Mouse (Mus musculus) stomach, embryonic 16.5 days (tissue): ENCODE data around the gene Slc19a1. TPM values are rescaled to one million over a fixed set of nuclear protein-coding genes. Genes with fewer than 3 reads are reported as not detected.
A peak's percentile ranks its signal among the peaks of the same experiment; 100 is the strongest.

ENCODE experiments used
- ATAC-seq: fragments of 200-750 bp; cut with Nextera tagmentation; 2 replicates; pipeline ENCODE4 v1.8.0; 2017; ENCODE audit warnings: moderate number of reproducible peaks, moderate TSS enrichment; ENCODE audit not compliant: insufficient read depth, low FRiP score
- H3K27ac ChIP-seq: fragments of 300-500 bp; sonication (generic); 2 replicates; pipeline ENCODE4 v1.5.1; 2014; ENCODE audit warnings: low read length
- H3K27me3 ChIP-seq: fragments of 300-500 bp; sonication (generic); 2 replicates; pipeline ENCODE4 v1.6.1; 2014; ENCODE audit warnings: low read length, control low read depth, mixed read lengths; ENCODE audit not compliant: control insufficient read depth, insufficient read depth
- H3K36me3 ChIP-seq: fragments of 300-500 bp; sonication (generic); 2 replicates; pipeline ENCODE4 v1.6.1; 2014; ENCODE audit warnings: low read length; ENCODE audit not compliant: control insufficient read depth, insufficient read depth
- H3K4me1 ChIP-seq: fragments of 300-500 bp; sonication (generic); 2 replicates; pipeline ENCODE4 v1.6.1; 2014; ENCODE audit warnings: low read length, control low read depth, mixed read lengths; ENCODE audit not compliant: control insufficient read depth, insufficient read depth
- H3K4me2 ChIP-seq: fragments of 300-500 bp; sonication (generic); 2 replicates; pipeline ENCODE4 v1.6.1; 2014; ENCODE audit warnings: low read depth, low read length, mixed read lengths
- H3K4me3 ChIP-seq: fragments of 300-500 bp; sonication (generic); replicated peaks from 2 replicates; pipeline ENCODE4 v1.5.1; 2014; ENCODE audit warnings: mild to moderate bottlenecking, low read length
- H3K9ac ChIP-seq: fragments of 300-500 bp; sonication (generic); 2 replicates; pipeline ENCODE4 v1.6.1; 2014; ENCODE audit warnings: low read length
- H3K9me3 ChIP-seq: fragments of 300-500 bp; sonication (generic); replicated peaks from 2 replicates; pipeline ENCODE4 v1.6.1; 2016; ENCODE audit warnings: low read length, control low read depth; ENCODE audit not compliant: control insufficient read depth
- WGBS: fragments of 180-500 bp; shearing (Covaris S2); extraction: QIAGEN DNeasy Blood & Tissue Kit; methylation state at CpG from one replicate; pipeline ENCODE4 v1.1.7; 2014; 5-methylcytosine and 5-hydroxymethylcytosine counted together
- polyA plus RNA-seq: library from polyadenylated mRNA; unstranded; fragments of >200 nt; fragmentation: Nextera tagmentation; extraction: Ambion mirVana; gene quantifications from 2 replicates; pipeline ENCODE4 v1.2.1, GENCODE M21; 2015

Slc19a1 gene
- polyA plus RNA-seq, 1 experiment from 2014 or later, result 32.3 TPM

DNA sequence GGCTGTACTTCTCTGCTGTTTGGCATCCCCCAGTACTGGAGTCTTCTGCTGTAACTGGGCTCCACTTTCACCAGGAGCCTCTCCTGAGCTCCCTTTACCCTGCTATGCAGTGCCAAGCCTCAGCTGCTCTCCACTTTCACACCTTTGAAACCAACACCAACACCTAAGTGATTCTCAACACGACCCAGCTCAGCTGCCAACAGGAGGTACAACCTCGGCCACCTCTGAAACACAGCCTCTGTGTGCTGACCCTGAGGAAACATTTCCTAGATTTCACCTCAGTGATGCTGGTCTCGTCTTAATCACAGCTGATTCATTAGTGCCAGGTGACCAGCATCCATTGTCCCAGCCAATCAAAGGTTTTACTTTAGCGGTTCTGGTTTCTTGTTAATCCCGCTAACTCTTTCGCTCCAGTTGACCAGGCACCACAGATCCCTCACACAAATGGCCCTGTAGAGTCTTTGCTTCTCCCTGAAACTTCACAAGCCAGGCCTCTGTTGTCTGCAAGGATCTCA is 3.2 kb upstream of the Slc19a1 start:
- H3K4me3 ChIP-seq, result no peak overlapping the region
- no peaks in the 10 kb centered on the region for H3K27me3 ChIP-seq
- no peaks in the 10 kb centered on the region for H3K36me3 ChIP-seq
- no peaks in the 10 kb centered on the region; the same call in 1 of the 2 replicates for H3K4me1 ChIP-seq
- no peak overlapping the region for H3K27ac ChIP-seq
- no peaks in the 10 kb centered on the region for H3K9me3 ChIP-seq
- no peak overlapping the region for H3K9ac ChIP-seq
- no peak for ATAC-seq
- 73% methylated on average over 6 of the region's 6 CpGs for WGBS
- H3K4me2 ChIP-seq, result no peak overlapping the region

DNA sequence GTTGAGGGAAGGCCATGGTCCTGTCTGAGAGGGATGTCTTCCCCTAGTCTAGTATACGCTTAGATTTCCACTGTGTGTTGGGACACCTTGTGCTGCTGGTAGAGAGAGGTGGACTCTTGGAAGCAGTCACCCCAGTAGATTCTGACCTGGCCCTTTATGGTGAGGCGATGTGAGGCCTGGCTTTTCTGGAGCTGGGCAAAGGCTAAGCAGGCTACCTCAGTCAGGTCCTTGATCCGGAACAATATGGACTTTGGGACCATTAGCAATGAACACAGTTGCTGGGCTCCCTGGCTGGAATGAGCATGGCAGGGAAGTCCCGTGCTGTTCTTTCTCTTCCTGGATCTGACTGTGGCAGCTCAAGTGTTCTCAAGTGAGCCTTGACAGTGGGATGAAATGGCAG is 2.3 kb upstream of the Slc19a1 start:
- Histone ChIP-seq H3K4me2 (no peak overlapping the region), H3K4me1 (peaks cover 4% of the 10 kb centered on the region; the same call in 1 of the 2 replicates), H3K9ac (no peak overlapping the region), H3K27me3 (no peaks in the 10 kb centered on the region), H3K36me3 (no peaks in the 10 kb centered on the region), H3K4me3 (no peak overlapping the region), H3K9me3 (no peaks in the 10 kb centered on the region), H3K27ac (no peak overlapping the region)
- no peak for ATAC-seq
- 83% methylated on average over 4 of the region's 4 CpGs for WGBS

DNA sequence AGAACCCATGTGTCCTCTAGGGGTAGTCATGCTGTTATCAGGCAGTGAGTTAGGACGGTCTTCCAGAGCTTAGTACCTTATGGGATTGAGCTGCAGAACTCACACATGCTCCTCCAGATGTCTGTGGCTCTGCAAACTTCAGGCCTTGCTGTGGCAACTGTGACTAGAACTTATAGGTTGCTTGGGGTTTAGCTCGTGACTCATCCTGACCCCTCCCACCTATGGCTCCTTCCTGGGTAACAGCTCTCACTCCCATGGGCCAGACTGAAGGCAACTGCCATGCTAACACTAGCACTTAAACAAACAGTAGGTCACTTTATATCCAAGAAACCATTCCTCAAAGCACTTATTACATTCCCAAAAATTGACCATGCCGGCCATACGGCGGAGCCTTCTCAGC is 1.4 kb upstream of the Slc19a1 start:
- 85% methylated on average over 5 of the region's 5 CpGs for WGBS

DNA sequence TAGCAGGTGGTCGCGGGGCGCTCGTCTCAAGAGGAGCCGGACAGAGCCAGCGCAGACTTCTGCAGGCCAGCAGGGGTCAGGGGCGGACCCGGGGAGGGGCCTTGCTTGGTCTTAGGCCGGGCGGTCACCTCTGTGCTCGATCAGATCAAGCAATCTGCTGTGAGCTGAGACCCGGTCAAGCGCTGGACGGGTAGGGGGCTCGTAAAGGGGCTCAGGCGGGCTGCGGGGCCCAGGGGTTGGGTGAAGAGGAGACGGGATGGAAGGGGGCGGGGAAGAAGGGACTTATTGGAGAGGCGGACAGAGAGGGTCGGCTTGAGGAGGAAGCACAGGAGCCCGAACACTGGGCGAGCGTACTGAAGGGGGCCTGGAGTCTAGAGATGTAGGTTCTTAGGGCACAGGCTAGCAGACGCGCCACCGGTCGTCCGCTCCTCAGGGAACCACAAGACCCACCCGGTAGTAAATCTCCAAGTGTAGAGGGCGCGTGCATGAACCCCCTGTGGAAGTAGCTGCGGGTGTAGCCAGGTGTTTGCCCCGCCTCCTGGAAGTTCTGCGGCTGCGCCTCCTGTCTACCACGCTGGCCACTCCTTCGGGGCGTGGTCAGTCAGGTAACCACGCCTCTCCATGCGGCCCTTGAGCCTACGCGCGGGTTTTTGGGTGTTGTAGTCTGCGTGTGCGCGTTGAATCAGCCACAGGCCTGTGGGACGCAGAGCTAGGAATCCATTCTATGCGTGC is 716 bp downstream of the Slc19a1 start:
- H3K9ac ChIP-seq, result peak overlapping the region; percentile 85
- peak overlapping the region; percentile 64 for H3K27ac ChIP-seq
- H3K36me3 ChIP-seq, result no peaks in the 10 kb centered on the region
- H3K9me3 ChIP-seq, result no peaks in the 10 kb centered on the region
- H3K27me3 ChIP-seq, result no peaks in the 10 kb centered on the region
- H3K4me1 ChIP-seq, result peaks cover 4% of the 10 kb centered on the region; the same call in 1 of the 2 replicates
- peak overlapping the region; percentile 66 for H3K4me3 ChIP-seq
- WGBS, result under 1% methylated on average over 49 of the region's 49 CpGs
- ATAC-seq, result peak; percentile 93
- H3K4me2 ChIP-seq, result peak overlapping the region; percentile 86

More for the DNA sequence above, 1.4 kb upstream of the Slc19a1 start:
- H3K27me3 ChIP-seq, result no peaks in the 10 kb centered on the region
- H3K4me1 ChIP-seq, result peaks cover 4% of the 10 kb centered on the region; the same call in 1 of the 2 replicates
- H3K27ac ChIP-seq, result no peak overlapping the region
- no peak overlapping the region for H3K9ac ChIP-seq
- H3K4me2 ChIP-seq, result no peak overlapping the region
- H3K36me3 ChIP-seq, result no peaks in the 10 kb centered on the region
- H3K4me3 ChIP-seq, result no peak overlapping the region
- no peaks in the 10 kb centered on the region for H3K9me3 ChIP-seq
- no peak for ATAC-seq

DNA sequence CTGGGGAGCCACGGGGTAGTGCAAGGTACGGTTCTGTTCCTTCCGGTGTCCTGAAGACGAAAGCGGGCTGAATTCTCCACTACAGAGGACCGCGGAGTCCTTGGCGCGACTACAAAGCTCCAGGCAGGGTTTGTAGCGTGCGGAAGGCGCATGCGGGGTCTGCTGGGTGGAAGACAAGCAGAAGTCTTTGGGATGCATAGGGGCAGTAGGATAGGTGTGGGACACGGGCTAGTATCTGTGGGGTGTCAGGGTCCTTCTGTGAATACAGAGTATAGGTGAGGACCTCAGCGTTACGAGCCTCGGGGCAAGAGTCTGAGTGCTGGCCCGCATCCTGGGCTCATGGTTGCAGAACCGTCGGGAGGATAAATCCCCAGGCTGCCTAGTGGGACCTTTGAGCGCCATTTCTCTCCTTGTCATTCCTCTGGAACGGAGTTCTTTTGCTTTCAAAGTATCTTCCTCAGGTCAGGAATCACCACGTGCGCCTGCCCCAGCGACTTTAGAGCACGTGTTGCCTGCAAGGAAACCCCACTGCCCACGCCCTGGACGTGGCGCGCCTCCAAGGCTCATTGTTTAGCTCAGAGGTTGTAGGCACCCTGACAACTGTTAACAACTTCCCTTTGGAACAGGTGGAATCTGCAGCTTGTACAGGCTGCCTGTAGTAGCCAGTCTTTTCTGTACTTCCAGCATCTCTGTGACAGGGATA is 1.4 kb downstream of the Slc19a1 start:
- Histone ChIP-seq H3K27me3 (no peaks in the 10 kb centered on the region), H3K9me3 (no peaks in the 10 kb centered on the region), H3K4me2 (peak overlapping the region; percentile 86), H3K4me1 (peaks cover 4% of the 10 kb centered on the region; the same call in 1 of the 2 replicates), H3K36me3 (no peaks in the 10 kb centered on the region), H3K27ac (peak overlapping the region; percentile 64), H3K4me3 (peak overlapping the region; percentile 66), H3K9ac (peak overlapping the region; percentile 85)
- peak; percentile 27 for ATAC-seq
- WGBS, result 0% methylated on average over 30 of the region's 30 CpGs

DNA sequence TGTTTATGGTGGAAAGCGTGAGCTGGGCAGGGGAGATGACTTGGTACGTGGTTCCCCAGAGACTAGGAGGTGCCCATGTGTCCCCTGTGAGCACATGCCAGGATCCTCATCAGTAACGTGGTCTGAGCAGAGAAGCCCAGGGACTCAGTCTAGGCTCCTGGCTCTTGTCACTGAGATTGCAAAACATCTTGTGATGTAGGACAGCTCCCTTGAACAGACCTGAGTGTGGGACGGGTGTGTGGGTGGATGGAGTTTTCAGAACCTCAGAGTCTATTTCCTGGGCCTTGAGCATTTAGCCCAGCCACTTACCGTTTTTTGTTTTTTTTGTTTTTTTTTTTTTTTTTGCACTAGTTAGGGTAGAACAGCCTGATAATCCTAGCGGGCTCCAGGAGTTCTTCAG is 3.4 kb downstream of the Slc19a1 start:
- no peak overlapping the region for H3K4me3 ChIP-seq
- H3K27ac ChIP-seq, result no peak overlapping the region
- WGBS, result 78% methylated on average over 6 of the region's 6 CpGs
- ATAC-seq, result no peak
- H3K27me3 ChIP-seq, result no peaks in the 10 kb centered on the region
- H3K9me3 ChIP-seq, result no peaks in the 10 kb centered on the region
- peaks cover 4% of the 10 kb centered on the region; the same call in 1 of the 2 replicates for H3K4me1 ChIP-seq
- H3K36me3 ChIP-seq, result peaks cover 2% of the 10 kb centered on the region; the same call in 1 of the 2 replicates
- H3K9ac ChIP-seq, result no peak overlapping the region
- no peak overlapping the region for H3K4me2 ChIP-seq

DNA sequence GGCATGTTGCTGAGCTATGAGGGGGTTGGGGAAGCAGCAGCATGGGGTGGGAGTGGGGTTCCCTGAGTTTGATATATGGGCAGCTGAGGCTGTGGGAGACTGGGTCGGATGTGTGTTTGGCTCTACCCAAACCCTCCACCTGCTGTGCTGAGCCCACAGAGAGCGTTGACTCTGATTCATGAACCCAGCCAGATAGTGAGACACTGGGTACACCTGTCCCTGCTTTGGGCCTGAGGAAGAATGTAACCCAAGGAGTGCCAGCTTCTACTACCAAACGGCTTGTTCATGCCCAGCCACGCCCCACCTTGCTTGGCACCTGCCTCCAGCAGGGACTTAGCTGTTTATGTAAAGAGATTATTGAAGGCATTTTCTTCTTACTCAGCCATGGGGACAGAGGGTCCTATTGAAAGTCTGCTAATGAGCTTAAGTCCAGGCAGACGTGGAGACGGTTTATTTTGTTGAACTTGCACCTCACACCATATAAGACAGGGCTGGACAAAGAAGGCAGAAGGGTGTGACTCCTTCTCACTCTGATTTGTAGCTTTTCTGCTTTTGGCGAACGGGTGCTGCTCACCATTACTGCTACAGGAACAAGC is 6.6 kb downstream of the Slc19a1 start:
- peaks cover 5% of the 10 kb centered on the region; the same call in 1 of the 2 replicates for H3K36me3 ChIP-seq
- no peak for ATAC-seq

DNA sequence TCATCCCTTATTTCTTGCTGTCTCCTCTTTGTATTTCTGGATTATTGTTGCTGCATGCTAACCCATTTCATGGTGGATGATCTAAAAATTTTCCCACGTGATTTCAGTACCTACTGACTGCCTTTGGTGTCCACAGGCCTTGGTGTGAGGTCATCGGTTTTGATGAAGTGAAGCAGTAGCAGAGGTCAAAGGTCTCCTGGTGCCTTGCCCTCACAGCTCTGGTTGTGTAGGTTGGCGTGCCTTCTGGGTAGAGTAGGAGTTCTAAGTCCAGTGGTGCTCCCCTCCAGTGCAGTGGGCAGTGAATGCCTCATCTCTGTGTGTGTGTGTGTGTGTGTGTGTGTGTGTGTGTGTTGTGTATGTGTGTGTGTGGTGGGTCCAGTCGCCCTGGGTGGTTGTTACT is 16.2 kb downstream of the Slc19a1 start:
- no peak overlapping the region for H3K4me2 ChIP-seq
- H3K4me3 ChIP-seq, result no peak overlapping the region
- peaks cover 10% of the 10 kb centered on the region; the same call in 1 of the 2 replicates for H3K36me3 ChIP-seq
- ATAC-seq, result no peak
- 69% methylated on average over 4 of the region's 4 CpGs for whole genome bisulfite sequencing
- H3K27me3 ChIP-seq, result no peaks in the 10 kb centered on the region
- no peaks in the 10 kb centered on the region for H3K9me3 ChIP-seq
- H3K27ac ChIP-seq, result no peak overlapping the region
- no peaks in the 10 kb centered on the region for H3K4me1 ChIP-seq
- H3K9ac ChIP-seq, result no peak overlapping the region

More for the DNA sequence above, 6.6 kb downstream of the Slc19a1 start:
- peaks cover 4% of the 10 kb centered on the region; the same call in 1 of the 2 replicates for H3K4me1 ChIP-seq
- no peak overlapping the region for H3K4me3 ChIP-seq
- H3K9ac ChIP-seq, result no peak overlapping the region
- WGBS, result 73% methylated on average over 8 of the region's 8 CpGs
- no peak overlapping the region for H3K27ac ChIP-seq
- no peaks in the 10 kb centered on the region for H3K9me3 ChIP-seq
- H3K4me2 ChIP-seq, result no peak overlapping the region
- H3K27me3 ChIP-seq, result no peaks in the 10 kb centered on the region
